ENCODE assay signal across 12 mouse cellular contexts in genomic region chr7:45710477-45711191, GRCm38 (mm10). TPM values are rescaled to one million over a fixed set of nuclear protein-coding genes. Genes with fewer than 3 reads are reported as not detected.
A peak's percentile ranks its signal among the peaks of the same experiment; 100 is the strongest.
DNase-seq lines count a peak whose midpoint lies in the region; ATAC-seq and TF ChIP-seq lines count a peak whose summit lies in the region.
"Had no signal": no experiment of that assay in that cellular context is flagged by ENCODE, and none has a peak within 500 bp of the region (broad histone marks: within the 10 kb centered on the region; RNA-seq: fewer than 3 reads in every experiment).

No protein-coding gene starts in this region.

- peak overlapping the region; percentile 24; the same call in 1 of the 2 replicates for H3K4me2 ChIP-seq in intestine, postnatal 0 days (replicated peaks; ENCODE audit: low read depth)

- 88% methylated on average over 20 of the region's 20 CpGs for WGBS in intestine, postnatal 0 days

- no peak for ATAC-seq in intestine, postnatal 0 days
- no peak for ATAC-seq in monocyte, adult 5-6 weeks (replicated peaks; ENCODE audit: insufficient number of reproducible peaks, low FRiP score, low TSS enrichment, poor library complexity, severe bottlenecking)

- H3K4me1 ChIP-seq in intestine, postnatal 0 days (replicated peaks; ENCODE audit: control insufficient read depth, insufficient read depth, low read length) = peaks cover 30% of the 10 kb centered on the region

- no peak overlapping the region for H3K4me3 ChIP-seq in layer of hippocampus, adult 2 months
- H3K4me3 ChIP-seq in intestine, postnatal 0 days (ENCODE audit: low read depth, low read length) = no peak overlapping the region

- H3K9me3 ChIP-seq in intestine, postnatal 0 days (ENCODE audit: control insufficient read depth) = no peaks in the 10 kb centered on the region

- peak overlapping the region; percentile 99; the same call in 1 of the 2 replicates for H3K27ac ChIP-seq in layer of hippocampus, adult 2 months
- peak overlapping the region; percentile 98; the same call in 1 of the 2 replicates for H3K27ac ChIP-seq in intestine, postnatal 0 days (ENCODE audit: low read depth, low read length)

- H3K9ac ChIP-seq in intestine, postnatal 0 days (ENCODE audit: low read depth, low read length) = no peak overlapping the region

- intact Hi-C loops in gastrocnemius, postnatal 14 days (cut with DNase I; ENCODE audit: low total_unique reads) = no loop called here

- peaks cover 31% of the 10 kb centered on the region; the same call in 1 of the 2 replicates for H3K36me3 ChIP-seq in intestine, postnatal 0 days (ENCODE audit: control insufficient read depth, insufficient read depth)

- peak; percentile 43 for DNase-seq in adrenal gland, adult 2 months
- no peak for DNase-seq in adrenal gland, postnatal 14 days
- peak; percentile 19 for DNase-seq in gastrocnemius, postnatal 14 days
- no peak for DNase-seq in gastrocnemius, postnatal 4 days (ENCODE audit: low spot score in 2 of 2)
- no peak for DNase-seq in layer of hippocampus, adult 2 months (ENCODE audit: low spot score in 2 of 2)
- DNase-seq in layer of hippocampus, postnatal 25 days (ENCODE audit: extremely low spot score in 1 of 2, low spot score in 1 of 2) = no peak
- DNase-seq: heart, postnatal 10 days; left cerebral cortex, postnatal 4 days; lung, postnatal 10 days; thymus, postnatal 25 days had no signal

- no peaks in the 10 kb centered on the region for H3K27me3 ChIP-seq in intestine, postnatal 0 days (replicated peaks; ENCODE audit: control insufficient read depth, insufficient read depth, low read length)

- TF ChIP-seq CTCF in layer of hippocampus, adult 2 months (conservative IDR thresholded peaks at IDR 0.05) = no peak
- TF ChIP-seq CTCF in intestine, postnatal 0 days (IDR thresholded peaks at IDR 0.05; ENCODE audit: low read depth) = no peak

RNA-seq across cellular contexts. Expression of gene Rpl18, which starts 4.6 kb away (rescaled TPM):
- 1,000 to 10,000 TPM in 1 of 2 experiments, 100 to 1,000 TPM in 1; 972 to 1,050 TPM for total RNA-seq in adrenal gland, adult 2 months (2021)
- polyA plus RNA-seq in adrenal gland, adult 2 months (2012; rRNA removed) = 1,143 and 1,258 TPM in 2 replicates
- 927 and 1,052 TPM in 2 replicates for total RNA-seq in adrenal gland, postnatal 14 days (2021)
- 100 to 1,000 TPM; 607 to 662 TPM for total RNA-seq in gastrocnemius, postnatal 14 days (2021)
- 1,000 to 10,000 TPM in 1 of 2 experiments, 100 to 1,000 TPM in 1; 1,000 to 1,132 TPM for total RNA-seq in gastrocnemius, postnatal 4 days (2021)
- 100 to 1,000 TPM; 342 to 353 TPM for total RNA-seq in layer of hippocampus, adult 2 months (2021)
- total RNA-seq in layer of hippocampus, postnatal 25 days (2021) = 100 to 1,000 TPM; 342 to 393 TPM
- polyA plus RNA-seq in intestine, postnatal 0 days (2015; fragmentation: Nextera tagmentation; extraction: Ambion mirVana) = 708 and 740 TPM in 2 replicates
- 966 to 1,078 TPM (median 1,028 TPM) in 3 replicates for total RNA-seq in monocyte, adult 5-6 weeks (2017)

RNA-seq across cellular contexts. Expression of gene Dbp, which starts 5.7 kb away (rescaled TPM):
- 100 to 1,000 TPM in 1 of 2 experiments, 10 to 100 TPM in 1; 54.3 to 225 TPM for total RNA-seq in adrenal gland, adult 2 months (2021)
- 569 and 796 TPM in 2 replicates for polyA plus RNA-seq in adrenal gland, adult 2 months (2012; rRNA removed)
- 31.2 and 46.3 TPM in 2 replicates for total RNA-seq in adrenal gland, postnatal 14 days (2021)
- total RNA-seq in gastrocnemius, postnatal 14 days (2021) = 10 to 100 TPM; 20.6 to 32.8 TPM
- 10 to 100 TPM; 22.1 to 26.9 TPM for total RNA-seq in gastrocnemius, postnatal 4 days (2021)
- 10 to 100 TPM; 69.2 to 72.8 TPM for total RNA-seq in layer of hippocampus, adult 2 months (2021)
- 10 to 100 TPM; 65.3 to 80.4 TPM for total RNA-seq in layer of hippocampus, postnatal 25 days (2021)
- polyA plus RNA-seq in intestine, postnatal 0 days (2015; fragmentation: Nextera tagmentation; extraction: Ambion mirVana) = 6.9 and 8.6 TPM in 2 replicates
- 4.3 to 13.1 TPM (median 4.5 TPM) in 3 replicates for total RNA-seq in monocyte, adult 5-6 weeks (2017)

RNA-seq across cellular contexts. Expression of gene Sphk2, which starts 7.2 kb away (rescaled TPM):
- 10 to 100 TPM; 38.9 to 39.5 TPM for total RNA-seq in adrenal gland, adult 2 months (2021)
- polyA plus RNA-seq in adrenal gland, adult 2 months (2012; rRNA removed) = 90.9 and 92.5 TPM in 2 replicates
- 32.3 and 34.4 TPM in 2 replicates for total RNA-seq in adrenal gland, postnatal 14 days (2021)
- 10 to 100 TPM; 12.0 to 13.2 TPM for total RNA-seq in gastrocnemius, postnatal 14 days (2021)
- 10 to 100 TPM; 17.4 to 17.9 TPM for total RNA-seq in gastrocnemius, postnatal 4 days (2021)
- 10 to 100 TPM; 32.3 to 35.8 TPM for total RNA-seq in layer of hippocampus, adult 2 months (2021)
- 10 to 100 TPM; 33.7 to 34.7 TPM for total RNA-seq in layer of hippocampus, postnatal 25 days (2021)
- polyA plus RNA-seq in intestine, postnatal 0 days (2015; fragmentation: Nextera tagmentation; extraction: Ambion mirVana) = 55.1 and 55.9 TPM in 2 replicates
- total RNA-seq in monocyte, adult 5-6 weeks (2017) = 11.0 to 15.9 TPM (median 11.5 TPM) in 3 replicates

RNA-seq across cellular contexts. Expression of gene Fam83e, which starts 10.4 kb away (rescaled TPM):
- total RNA-seq in adrenal gland, adult 2 months (2021) = under 1 TPM; 0.72 to 0.86 TPM
- 0.86 and 2.0 TPM in 2 replicates for polyA plus RNA-seq in adrenal gland, adult 2 months (2012; rRNA removed)
- total RNA-seq in adrenal gland, postnatal 14 days (2021) = 0.45 and 0.74 TPM in 2 replicates
- under 1 TPM; 0.16 TPM for total RNA-seq in gastrocnemius, postnatal 14 days (2021)
- total RNA-seq in gastrocnemius, postnatal 4 days (2021) = under 1 TPM; 0.34 to 0.52 TPM
- under 1 TPM; 0.27 to 0.33 TPM for total RNA-seq in layer of hippocampus, adult 2 months (2021)
- under 1 TPM; 0.12 to 0.21 TPM for total RNA-seq in layer of hippocampus, postnatal 25 days (2021)
- polyA plus RNA-seq in intestine, postnatal 0 days (2015; fragmentation: Nextera tagmentation; extraction: Ambion mirVana) = 16.6 and 16.7 TPM in 2 replicates
- total RNA-seq in monocyte, adult 5-6 weeks (2017) = 0.78 to 1.4 TPM in 2 of 3 replicates, not detected in the other

RNA-seq across cellular contexts. Expression of gene Car11, which starts 11.0 kb away (rescaled TPM):
- total RNA-seq in adrenal gland, adult 2 months (2021) = 10 to 100 TPM; 10.9 to 18.6 TPM
- 30.0 and 38.2 TPM in 2 replicates for polyA plus RNA-seq in adrenal gland, adult 2 months (2012; rRNA removed)
- total RNA-seq in adrenal gland, postnatal 14 days (2021) = 10.5 and 16.9 TPM in 2 replicates
- total RNA-seq in gastrocnemius, postnatal 14 days (2021) = 1 to 10 TPM; 4.5 to 4.6 TPM
- total RNA-seq in gastrocnemius, postnatal 4 days (2021) = 1 to 10 TPM; 4.6 to 4.9 TPM
- total RNA-seq in layer of hippocampus, adult 2 months (2021) = 100 to 1,000 TPM; 184 to 211 TPM
- total RNA-seq in layer of hippocampus, postnatal 25 days (2021) = 100 to 1,000 TPM; 164 to 190 TPM
- 2.1 and 2.7 TPM in 2 replicates for polyA plus RNA-seq in intestine, postnatal 0 days (2015; fragmentation: Nextera tagmentation; extraction: Ambion mirVana)
- not detected in 3 replicates for total RNA-seq in monocyte, adult 5-6 weeks (2017)

Comparison
In these comparisons a context has a peak if more than half of its experiments do, and no peak if none do; other contexts are left out.
1. DNase-seq: peak in adrenal gland, adult 2 months (single experiment) and gastrocnemius, postnatal 14 days (single experiment); none in adrenal gland, postnatal 14 days (single experiment), gastrocnemius, postnatal 4 days (0 of 2), layer of hippocampus, adult 2 months (0 of 2) and layer of hippocampus, postnatal 25 days (0 of 2).